Mouse (Mus musculus) bone marrow, adult 2 months (tissue): ENCODE results near the gene Zfp512b.

Experiments
- CTCF ChIP-seq: fragments of 200-500 bp; IDR thresholded peaks from 2 replicates; pipeline ENCODE4 v1.5.1; 2011; ENCODE audit warnings: low read length, control low read depth; ENCODE audit not compliant: control insufficient read depth, insufficient read depth
- POLR2A ChIP-seq: fragments of 200-500 bp; IDR thresholded peaks from 2 replicates; pipeline ENCODE4 v1.6.1; 2011; ENCODE audit warnings: low read depth, mild to moderate bottlenecking, control low read depth, low read length, borderline replicate concordance; ENCODE audit not compliant: control insufficient read depth

DNA sequence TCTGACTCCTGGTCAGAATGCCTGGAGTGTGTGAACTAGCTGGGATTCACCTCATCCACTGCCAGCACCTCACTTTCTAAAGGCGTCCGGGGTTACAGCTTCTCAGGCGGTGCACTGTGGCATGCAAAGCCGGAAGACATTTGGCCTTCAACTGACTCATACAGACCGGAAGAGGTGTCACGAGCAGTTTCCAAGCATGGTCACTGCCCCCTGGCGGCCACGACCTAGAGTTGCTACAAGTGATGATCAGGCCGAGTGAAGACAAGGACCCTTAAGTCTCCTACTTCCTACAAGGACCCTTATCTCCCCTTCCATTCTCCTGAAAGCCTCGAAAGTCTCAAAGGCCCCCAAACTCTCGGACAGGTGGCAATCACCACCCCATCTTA is 11.6 kb downstream of the Zfp512b start:
- TF ChIP-seq POLR2A (peak; percentile 52; the same call in 1 of the 2 replicates), CTCF (peak; percentile 98)
